Mouse (Mus musculus) embryonic fibroblast, embryonic 13.5 days (primary cell): ENCODE results near the gene Rab7. TPM values are rescaled to one million over a fixed set of nuclear protein-coding genes. Genes with fewer than 3 reads are reported as not detected.
A peak's percentile ranks its signal among the peaks of the same experiment; 100 is the strongest.

Experiments
- H3K27ac ChIP-seq: 2 replicates; pipeline ENCODE4 v1.5.1; 2012; ENCODE audit warnings: low read length, control low read depth, inconsistent platforms; ENCODE audit not compliant: insufficient read depth
- H3K4me1 ChIP-seq: 2 replicates; pipeline ENCODE4 v1.6.1; 2011; ENCODE audit warnings: low read length; ENCODE audit not compliant: control insufficient read depth, insufficient read depth
- H3K4me3 ChIP-seq: 2 replicates; pipeline ENCODE4 v1.5.1; 2011; ENCODE audit warnings: mild to moderate bottlenecking, control low read depth, low read length; ENCODE audit not compliant: insufficient read depth
- CTCF ChIP-seq: IDR thresholded peaks from 2 replicates; pipeline ENCODE4 v1.5.1; 2011; ENCODE audit warnings: mild to moderate bottlenecking, control low read depth, low read length, moderate library complexity, borderline replicate concordance; ENCODE audit not compliant: insufficient read depth
- POLR2A ChIP-seq: IDR thresholded peaks from 2 replicates; pipeline ENCODE4 v1.6.1; 2011; ENCODE audit warnings: low read depth, mild to moderate bottlenecking, control low read depth, low read length, moderate library complexity
- polyA plus RNA-seq: library from polyadenylated mRNA; stranded (reverse); fragments of >200 nt; gene quantifications from 2 replicates; pipeline ENCODE4 v1.2.4, GENCODE M21; 2011; ENCODE audit warnings: low read depth; ENCODE audit not compliant: missing spikeins, insufficient read length

Gene Rab7
- polyA plus RNA-seq, 1 experiment = 255 TPM

- TF ChIP-seq POLR2A (no peak), CTCF (no peak)
- H3K4me3 ChIP-seq = no peak overlapping the region
- no peak overlapping the region for H3K27ac ChIP-seq
- H3K4me1 ChIP-seq = no peaks in the 10 kb centered on the region
Measured at GRCm38 (mm10) chr6:88054081-88054835, 9.2 kb upstream of the Rab7 start.

GRCm38 (mm10) chr6:88053228-88054080 is 8.4 kb upstream of the Rab7 start:
- no peak overlapping the region for H3K4me3 ChIP-seq
- TF ChIP-seq POLR2A = no peak
- no peak for TF ChIP-seq CTCF
- H3K27ac ChIP-seq = no peak overlapping the region
- H3K4me1 ChIP-seq = no peaks in the 10 kb centered on the region

- Histone ChIP-seq H3K4me1 (no peaks in the 10 kb centered on the region), H3K27ac (no peak overlapping the region), H3K4me3 (no peak overlapping the region)
- TF ChIP-seq POLR2A (no peak), CTCF (no peak)
Measured at GRCm38 (mm10) chr6:88051206-88051605, 6.1 kb upstream of the Rab7 start.

GRCm38 (mm10) chr6:88049008-88049407 is 3.9 kb upstream of the Rab7 start:
- Histone ChIP-seq H3K27ac (no peak overlapping the region), H3K4me3 (no peak overlapping the region), H3K4me1 (no peaks in the 10 kb centered on the region)
- TF ChIP-seq CTCF (no peak), POLR2A (no peak)

GRCm38 (mm10) chr6:88047853-88048252 is 2.8 kb upstream of the Rab7 start:
- TF ChIP-seq POLR2A = no peak
- TF ChIP-seq CTCF = no peak
- Histone ChIP-seq H3K4me3 (no peak overlapping the region), H3K4me1 (peaks cover 4% of the 10 kb centered on the region; the same call in 1 of the 2 replicates), H3K27ac (no peak overlapping the region)

GRCm38 (mm10) chr6:88045406-88045766 is 316 bp upstream of the Rab7 start:
- TF ChIP-seq POLR2A = no peak
- TF ChIP-seq CTCF = no peak
- H3K4me1 ChIP-seq = peaks cover 19% of the 10 kb centered on the region
- no peak overlapping the region for H3K27ac ChIP-seq
- no peak overlapping the region for H3K4me3 ChIP-seq

- TF ChIP-seq CTCF (no peak), POLR2A (no peak)
- Histone ChIP-seq H3K4me1 (peaks cover 19% of the 10 kb centered on the region), H3K4me3 (peak overlapping the region; percentile 95), H3K27ac (peak overlapping the region; percentile 45; the same call in 1 of the 2 replicates)
Measured at GRCm38 (mm10) chr6:88044234-88044576, 865 bp downstream of the Rab7 start.

- H3K4me3 ChIP-seq = no peak overlapping the region; the same call in 1 of the 2 replicates
- TF ChIP-seq CTCF = no peak
- no peak for TF ChIP-seq POLR2A
- H3K27ac ChIP-seq = no peak overlapping the region
- peaks cover 19% of the 10 kb centered on the region for H3K4me1 ChIP-seq
Measured at GRCm38 (mm10) chr6:88042336-88042735, 2.7 kb downstream of the Rab7 start.

GRCm38 (mm10) chr6:88041221-88041620 is 3.8 kb downstream of the Rab7 start:
- TF ChIP-seq CTCF (no peak), POLR2A (no peak)
- H3K4me3 ChIP-seq = no peak overlapping the region
- H3K4me1 ChIP-seq = peaks cover 19% of the 10 kb centered on the region
- 0 out of 2 replicates have a peak overlapping the region, but pooled peaks have one; percentile 12 for H3K27ac ChIP-seq

GRCm38 (mm10) chr6:88039426-88039825 is 5.6 kb downstream of the Rab7 start:
- Histone ChIP-seq H3K27ac (no peak overlapping the region), H3K4me1 (peaks cover 19% of the 10 kb centered on the region), H3K4me3 (no peak overlapping the region)
- TF ChIP-seq CTCF = no peak
- TF ChIP-seq POLR2A = no peak
